Mouse (Mus musculus) kidney, embryonic 14.5 days (tissue): ENCODE measurements around the gene Epb41l3. TPM values are rescaled to one million over a fixed set of nuclear protein-coding genes. Genes with fewer than 3 reads are reported as not detected.
"Not testable (repeated sequence)": the region's sequence is repeated elsewhere in the genome, so short reads cannot be mapped to it uniquely, and the experiment has no call there.

Experiments used
- ATAC-seq: fragments of 200-750 bp; cut with Nextera tagmentation; 2 replicates; pipeline ENCODE4 v1.8.0; 2017; ENCODE audit warnings: moderate number of reproducible peaks, mild to moderate bottlenecking, moderate TSS enrichment, moderate library complexity; ENCODE audit not compliant: low FRiP score, low TSS enrichment
- H3K27ac ChIP-seq: fragments of 300-500 bp; sonication (generic); 2 replicates; pipeline ENCODE4 v1.5.1; 2014; ENCODE audit warnings: low read depth, mild to moderate bottlenecking, low read length, moderate library complexity, mixed read lengths
- H3K27me3 ChIP-seq: fragments of 300-500 bp; sonication (generic); 2 replicates; pipeline ENCODE4 v1.6.1; 2014; ENCODE audit warnings: mild to moderate bottlenecking, low read length; ENCODE audit not compliant: control insufficient read depth, insufficient read depth
- H3K36me3 ChIP-seq: fragments of 300-500 bp; sonication (generic); 2 replicates; pipeline ENCODE4 v1.6.1; 2014; ENCODE audit warnings: low read length, mixed read lengths; ENCODE audit not compliant: control insufficient read depth, insufficient read depth
- H3K4me1 ChIP-seq: fragments of 300-500 bp; sonication (generic); 2 replicates; pipeline ENCODE4 v1.6.1; 2014; ENCODE audit warnings: low read length, mixed read lengths; ENCODE audit not compliant: control insufficient read depth, insufficient read depth
- H3K4me2 ChIP-seq: fragments of 300-500 bp; sonication (generic); replicated peaks from 2 replicates; pipeline ENCODE4 v1.6.1; 2014; ENCODE audit warnings: low read depth, mild to moderate bottlenecking, low read length
- H3K4me3 ChIP-seq: fragments of 300-500 bp; sonication (generic); 2 replicates; pipeline ENCODE4 v1.5.1; 2014; ENCODE audit warnings: mild to moderate bottlenecking, low read length
- H3K9ac ChIP-seq: fragments of 300-500 bp; sonication (generic); 2 replicates; pipeline ENCODE4 v1.6.1; 2014; ENCODE audit warnings: low read depth, mild to moderate bottlenecking, low read length, moderate library complexity
- H3K9me3 ChIP-seq: fragments of 300-500 bp; sonication (generic); 2 replicates; pipeline ENCODE4 v1.6.1; 2016; ENCODE audit warnings: low read length; ENCODE audit not compliant: control insufficient read depth
- WGBS: fragments of 180-500 bp; shearing (Covaris S2); extraction: QIAGEN DNeasy Blood & Tissue Kit; methylation state at CpG from one replicate; pipeline ENCODE4 v1.1.7; 2014; 5-methylcytosine and 5-hydroxymethylcytosine counted together
- polyA plus RNA-seq: library from polyadenylated mRNA; unstranded; fragments of >200 nt; fragmentation: Nextera tagmentation; extraction: Ambion mirVana; gene quantifications from 2 replicates; pipeline ENCODE4 v1.2.1, GENCODE M21; 2014

Epb41l3 gene
- polyA plus RNA-seq, 1 experiment from 2014 or later: 29.7 TPM

DNA sequence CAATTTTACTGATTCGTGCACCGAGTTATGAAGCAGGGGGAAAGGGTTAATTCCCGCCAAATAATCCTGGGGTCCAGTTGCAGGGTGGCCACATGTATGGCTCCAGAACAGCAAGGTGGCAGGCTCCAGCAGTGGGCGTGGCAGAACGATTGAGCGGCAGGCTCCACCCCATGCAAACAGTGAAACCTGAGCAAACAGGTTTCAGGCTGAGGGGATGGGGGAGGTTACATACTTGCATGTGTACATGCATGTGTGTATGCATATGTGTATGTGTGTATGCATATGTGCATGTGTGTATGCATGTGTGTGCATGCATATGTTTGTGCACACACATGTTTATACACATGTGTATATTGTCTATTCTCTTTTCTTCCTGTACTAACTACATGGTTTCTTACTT lies 46.9 kb downstream of the Epb41l3 start:
- not testable (repeated sequence) for H3K27ac ChIP-seq, H3K4me1 ChIP-seq, H3K9ac ChIP-seq, H3K36me3 ChIP-seq, ATAC-seq, H3K27me3 ChIP-seq, H3K9me3 ChIP-seq
- Histone ChIP-seq H3K4me3 (0 out of 2 replicates have a peak overlapping the region, but pooled peaks have one; percentile 10), H3K4me2 (peak overlapping the region; percentile 11; the same call in 1 of the 2 replicates)
- WGBS: 12% methylated on average over 6 of the region's 6 CpGs

- H3K4me3 ChIP-seq: no peak overlapping the region
- H3K4me2 ChIP-seq: no peak overlapping the region
- H3K9ac ChIP-seq: no peak overlapping the region
- H3K27me3 ChIP-seq: no peaks in the 10 kb centered on the region
- H3K27ac ChIP-seq: no peak overlapping the region
- H3K9me3 ChIP-seq: no peaks in the 10 kb centered on the region
- ATAC-seq: no peak
- no peaks in the 10 kb centered on the region for H3K4me1 ChIP-seq
- no peaks in the 10 kb centered on the region for H3K36me3 ChIP-seq
- 63% methylated on average over 7 of the region's 7 CpGs for WGBS
Measured at GRCm38 (mm10) chr17:69127436-69127835, 52.0 kb downstream of the Epb41l3 start.

DNA sequence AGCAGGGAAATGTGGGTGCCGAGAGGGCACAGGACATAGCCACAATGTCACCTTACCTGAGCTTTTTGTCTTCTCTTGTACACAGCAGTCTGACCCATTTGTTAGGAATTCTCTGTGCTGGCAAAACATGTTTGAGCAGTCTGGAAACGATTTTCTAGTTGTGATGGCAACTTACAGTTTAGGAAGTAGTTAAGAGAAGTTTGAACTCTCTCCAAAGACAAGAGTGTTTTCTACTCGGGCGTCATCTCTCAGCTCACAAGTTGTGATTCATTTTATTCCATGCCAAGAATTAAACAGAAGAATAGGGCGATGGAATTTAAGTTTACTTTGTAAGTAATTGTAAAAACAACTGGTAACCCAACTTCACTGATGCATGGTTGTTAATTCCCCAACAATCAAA lies 52.5 kb downstream of the Epb41l3 start:
- WGBS: 65% methylated on average over 5 of the region's 5 CpGs
- Histone ChIP-seq H3K4me2 (no peak overlapping the region), H3K9me3 (no peaks in the 10 kb centered on the region), H3K4me3 (no peak overlapping the region), H3K27me3 (no peaks in the 10 kb centered on the region), H3K27ac (no peak overlapping the region), H3K4me1 (no peaks in the 10 kb centered on the region), H3K36me3 (no peaks in the 10 kb centered on the region), H3K9ac (no peak overlapping the region)
- ATAC-seq: no peak

DNA sequence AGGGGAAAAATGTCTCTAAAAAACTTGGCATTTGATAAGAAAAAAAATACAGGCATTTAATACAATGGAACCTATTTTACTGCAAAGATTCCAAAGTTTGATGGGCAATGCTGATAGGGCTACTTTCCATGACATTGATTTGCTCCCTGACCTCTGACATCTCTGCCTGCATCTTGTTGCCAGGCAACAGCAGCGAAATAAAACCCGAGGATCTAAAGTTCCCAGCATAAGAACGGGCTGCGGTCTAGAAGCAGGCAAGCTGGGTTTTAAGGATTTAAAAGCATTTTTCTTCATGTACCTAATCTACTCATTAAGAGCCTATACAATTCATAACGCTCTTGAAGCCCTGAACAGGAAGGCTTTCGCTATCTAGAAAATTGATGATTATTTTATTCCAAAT lies 54.0 kb downstream of the Epb41l3 start:
- no peak overlapping the region for H3K9ac ChIP-seq
- no peaks in the 10 kb centered on the region for H3K9me3 ChIP-seq
- 38% methylated on average over 6 of the region's 6 CpGs for WGBS
- no peak overlapping the region for H3K27ac ChIP-seq
- no peaks in the 10 kb centered on the region for H3K36me3 ChIP-seq
- H3K4me2 ChIP-seq: no peak overlapping the region
- H3K27me3 ChIP-seq: no peaks in the 10 kb centered on the region
- H3K4me1 ChIP-seq: no peaks in the 10 kb centered on the region
- H3K4me3 ChIP-seq: no peak overlapping the region
- no peak for ATAC-seq

GRCm38 (mm10) chr17:69143017-69143416 lies 67.5 kb downstream of the Epb41l3 start:
- no peak for ATAC-seq
- Histone ChIP-seq H3K27me3 (no peaks in the 10 kb centered on the region), H3K36me3 (no peaks in the 10 kb centered on the region), H3K4me2 (no peak overlapping the region), H3K4me1 (no peaks in the 10 kb centered on the region), H3K4me3 (no peak overlapping the region), H3K9me3 (no peaks in the 10 kb centered on the region), H3K27ac (no peak overlapping the region), H3K9ac (no peak overlapping the region)
- WGBS: 69% methylated on average over 3 of the region's 3 CpGs

GRCm38 (mm10) chr17:69150826-69151225 lies 75.3 kb downstream of the Epb41l3 start:
- H3K9ac ChIP-seq: no peak overlapping the region
- H3K27ac ChIP-seq: no peak overlapping the region
- ATAC-seq: no peak
- no peak overlapping the region for H3K4me3 ChIP-seq
- no peaks in the 10 kb centered on the region for H3K9me3 ChIP-seq
- H3K4me2 ChIP-seq: no peak overlapping the region
- H3K4me1 ChIP-seq: no peaks in the 10 kb centered on the region
- H3K27me3 ChIP-seq: no peaks in the 10 kb centered on the region
- H3K36me3 ChIP-seq: no peaks in the 10 kb centered on the region

GRCm38 (mm10) chr17:69151281-69151680 lies 75.8 kb downstream of the Epb41l3 start:
- 32% methylated on average over 3 of the region's 3 CpGs for WGBS
- Histone ChIP-seq H3K4me3 (no peak overlapping the region), H3K9me3 (no peaks in the 10 kb centered on the region), H3K36me3 (no peaks in the 10 kb centered on the region), H3K27me3 (no peaks in the 10 kb centered on the region), H3K27ac (no peak overlapping the region), H3K9ac (no peak overlapping the region), H3K4me1 (no peaks in the 10 kb centered on the region), H3K4me2 (no peak overlapping the region)
- ATAC-seq: no peak

DNA sequence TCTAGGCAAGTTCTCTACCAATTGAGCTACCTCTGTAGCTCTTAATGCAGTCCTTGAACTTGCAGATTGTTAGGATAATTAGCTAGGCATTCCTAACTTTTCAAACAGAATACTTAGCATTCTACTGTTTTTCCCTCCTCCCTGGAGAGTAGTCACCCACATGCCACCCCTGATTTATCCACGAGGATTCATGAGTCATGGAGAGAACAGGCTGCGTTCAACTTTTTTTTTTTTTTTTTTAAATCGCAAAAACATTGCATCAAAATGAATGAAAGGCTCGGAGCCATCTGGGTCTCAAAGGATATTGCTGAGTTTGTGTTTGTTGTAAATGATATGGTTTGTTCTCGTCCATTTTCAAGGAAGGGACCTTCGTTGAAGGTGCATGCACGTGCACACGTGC lies 79.6 kb downstream of the Epb41l3 start:
- Histone ChIP-seq H3K9me3 (no peaks in the 10 kb centered on the region), H3K27me3 (no peaks in the 10 kb centered on the region), H3K4me1 (no peaks in the 10 kb centered on the region), H3K36me3 (no peaks in the 10 kb centered on the region), H3K9ac (no peak overlapping the region), H3K27ac (no peak overlapping the region), H3K4me3 (no peak overlapping the region), H3K4me2 (no peak overlapping the region)
- 80% methylated on average over 8 of the region's 8 CpGs for WGBS
- no peak for ATAC-seq

GRCm38 (mm10) chr17:69156522-69157100 lies 81.1 kb downstream of the Epb41l3 start:
- peak overlapping the region; percentile 83 for H3K4me3 ChIP-seq
- H3K4me2 ChIP-seq: peak overlapping the region; percentile 97
- no peaks in the 10 kb centered on the region for H3K4me1 ChIP-seq
- H3K27ac ChIP-seq: no peak overlapping the region
- no peaks in the 10 kb centered on the region for H3K9me3 ChIP-seq
- no peaks in the 10 kb centered on the region for H3K36me3 ChIP-seq
- ATAC-seq: peak; percentile 91
- H3K9ac ChIP-seq: peak overlapping the region; percentile 89
- WGBS: 0% methylated on average over 33 of the region's 58 CpGs
- H3K27me3 ChIP-seq: no peaks in the 10 kb centered on the region
